Comparison of ENCODE assay signal across 19 mouse cellular contexts in the genomic region with DNA sequence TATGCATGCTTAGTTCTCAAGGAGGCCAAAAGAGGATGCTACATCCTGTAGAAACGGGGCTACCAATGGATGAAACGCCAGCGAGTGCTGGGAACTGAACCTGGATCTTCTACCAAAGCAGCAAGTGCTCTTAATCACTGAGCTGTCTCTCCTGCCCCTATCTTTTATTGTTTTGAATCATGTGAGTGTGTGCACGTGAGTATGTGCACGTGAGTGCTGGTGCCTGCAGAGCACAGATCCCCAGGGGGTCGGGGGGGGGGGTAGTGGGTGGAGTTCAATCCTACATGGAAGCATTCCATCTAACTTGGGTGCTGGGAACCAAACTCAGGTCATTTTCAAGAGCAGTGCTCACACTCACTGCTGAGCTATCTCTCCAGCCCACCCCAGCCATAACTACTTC. TPM values are rescaled to one million over a fixed set of nuclear protein-coding genes. Genes with fewer than 3 reads are reported as not detected.
"Had no signal": no experiment of that assay in that cellular context is flagged by ENCODE, and none has a peak within 500 bp of the region (broad histone marks: within the 10 kb centered on the region; RNA-seq: fewer than 3 reads in every experiment).

No protein-coding gene starts in this region.

- H3K27me3 ChIP-seq: neural tube, embryonic 12.5 days; neural tube, embryonic 13.5 days; neural tube, embryonic 15.5 days had no signal

- H3K27ac ChIP-seq: neural tube, embryonic 12.5 days; neural tube, embryonic 13.5 days; neural tube, embryonic 15.5 days; stomach, embryonic 15.5 days; stomach, postnatal 0 days had no signal

- H3K4me2 ChIP-seq: neural tube, embryonic 12.5 days; neural tube, embryonic 13.5 days; neural tube, embryonic 15.5 days; stomach, embryonic 15.5 days had no signal

- H3K4me3 ChIP-seq: neural tube, embryonic 12.5 days; neural tube, embryonic 13.5 days; neural tube, embryonic 15.5 days; stomach, embryonic 15.5 days had no signal

- H3K9me3 ChIP-seq: neural tube, embryonic 12.5 days; stomach, embryonic 15.5 days had no signal

- DNase-seq: retina, postnatal 1 day; right cerebral cortex, adult 18-20 months; right cerebral cortex, postnatal 14 days; right cerebral cortex, postnatal 25 days; right cerebral cortex, postnatal 4 days; spleen, adult 18-20 months; thymus, adult 18-20 months; thymus, adult 2 months; thymus, postnatal 14 days; thymus, postnatal 25 days; thymus, postnatal 36 days; thymus, postnatal 4 days had no signal

- H3K36me3 ChIP-seq: neural tube, embryonic 12.5 days; neural tube, embryonic 13.5 days; neural tube, embryonic 15.5 days; stomach, embryonic 15.5 days had no signal

- H3K9ac ChIP-seq: neural tube, embryonic 12.5 days; neural tube, embryonic 13.5 days; neural tube, embryonic 15.5 days; stomach, embryonic 15.5 days had no signal

- H3K4me1 ChIP-seq: stomach, embryonic 15.5 days had no signal

RNA-seq across cellular contexts. Expression of gene Tbx21, which starts 28.8 kb away (rescaled TPM):
- polyA plus RNA-seq: neural tube, embryonic 12.5 days; stomach, embryonic 14.5 days; stomach, embryonic 15.5 days had no signal

RNA-seq across cellular contexts. Expression of gene Lrrc46, which starts 45.2 kb away (rescaled TPM):
- polyA plus RNA-seq: spleen, adult 2 months; stomach, embryonic 14.5 days had no signal
